Mouse (Mus musculus) cerebellum, adult 11 months (tissue): ENCODE measurements at regions not wholly inside any gene's neighbourhood (a gene's known extent, or its start where the extent isn't known, plus 50 kb on each side); places are given as distances from the start of the nearest gene placed in this dataset.

Experiments
- DNase-seq: peaks from one replicate; pipeline ENCODE4 v3.0.0; 2022

- no peak for DNase-seq
These were observed 291.0 kb downstream of the Pdcd6ip start for GRCm38 (mm10) chr9:113417106-113417505.

DNA sequence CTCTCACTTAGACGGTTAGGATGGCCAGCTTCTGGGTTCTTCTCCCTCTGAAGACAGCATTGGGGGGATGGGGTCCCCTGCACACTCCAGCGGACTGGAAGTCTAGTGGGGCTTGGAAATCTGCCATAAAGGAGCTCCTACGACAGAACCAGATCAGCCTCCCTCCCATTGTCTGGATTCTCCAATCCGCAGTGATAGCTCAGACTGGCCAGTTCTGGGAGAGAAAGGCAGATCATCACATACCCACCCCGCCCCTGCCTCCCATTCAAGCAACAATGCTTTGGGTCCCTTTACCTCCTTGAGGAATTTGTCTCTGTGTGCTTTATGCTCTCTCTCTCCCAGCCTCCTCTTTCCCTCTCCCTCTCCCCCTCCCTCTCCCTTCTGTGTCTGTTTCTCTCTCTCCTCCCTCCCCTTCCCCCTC, 292.5 kb downstream of the Pdcd6ip start:
- no peak for DNase-seq

DNA sequence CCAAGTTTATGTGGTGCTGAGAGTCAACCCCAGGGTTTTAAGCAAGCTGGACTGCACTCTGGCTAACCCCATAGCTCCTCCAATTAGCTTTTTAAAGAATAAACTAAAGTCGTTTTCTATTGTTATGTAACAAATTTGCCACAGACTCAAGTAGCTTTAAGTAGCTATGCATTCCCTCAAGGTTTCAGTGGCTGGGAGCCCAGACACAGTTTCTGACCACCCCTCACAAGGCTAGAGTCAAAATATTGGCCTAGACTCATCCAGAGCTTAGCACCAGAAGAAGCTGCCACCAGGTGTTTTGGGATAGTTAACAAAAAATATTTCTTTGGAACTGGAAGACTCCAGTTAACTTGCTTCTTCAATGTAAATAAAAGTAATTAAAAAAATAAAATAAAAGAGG, 293.4 kb downstream of the Pdcd6ip start:
- no peak for DNase-seq

DNA sequence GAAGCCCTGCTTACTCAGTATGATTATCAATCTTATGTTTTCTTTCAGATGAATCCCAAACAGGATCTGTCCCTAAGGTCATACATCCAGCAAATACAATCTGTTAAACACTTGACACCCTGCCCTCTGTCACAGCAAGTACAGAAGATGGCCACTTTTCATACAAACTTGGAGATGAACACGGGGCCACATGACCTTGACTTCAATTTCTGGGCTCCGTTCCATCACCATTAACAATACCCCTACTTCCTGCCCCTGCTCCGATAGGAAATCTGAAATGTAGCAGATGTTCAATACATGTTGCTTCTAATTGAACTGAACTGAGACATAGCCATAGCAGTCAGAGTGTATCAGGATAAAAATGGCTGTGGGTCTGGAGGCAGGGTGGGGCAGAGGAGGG, 294.2 kb downstream of the Pdcd6ip start:
- no peak for DNase-seq

GRCm38 (mm10) chr9:113411638-113412037, 296.4 kb downstream of the Pdcd6ip start:
- DNase-seq: no peak

DNA sequence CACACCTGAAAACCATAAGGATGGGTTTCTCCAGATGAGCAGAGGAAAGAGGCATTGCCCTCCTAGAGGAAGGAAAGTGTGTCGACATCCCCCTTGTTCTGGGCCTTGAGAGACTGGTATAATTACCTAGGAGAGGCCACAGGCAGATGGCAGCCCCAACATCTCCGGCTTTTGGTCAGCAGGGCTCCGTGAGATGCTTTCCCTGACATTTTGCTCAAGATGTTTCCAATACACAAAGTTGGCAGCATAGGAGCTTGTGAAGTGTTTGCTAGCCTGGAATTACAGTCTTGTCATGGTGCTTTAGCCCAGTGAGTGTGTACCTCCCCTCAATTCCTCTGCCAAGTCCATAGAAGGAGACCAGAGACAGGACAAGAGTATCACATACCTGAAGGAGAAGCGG, 299.5 kb downstream of the Pdcd6ip start:
- DNase-seq: peak; percentile 41

DNA sequence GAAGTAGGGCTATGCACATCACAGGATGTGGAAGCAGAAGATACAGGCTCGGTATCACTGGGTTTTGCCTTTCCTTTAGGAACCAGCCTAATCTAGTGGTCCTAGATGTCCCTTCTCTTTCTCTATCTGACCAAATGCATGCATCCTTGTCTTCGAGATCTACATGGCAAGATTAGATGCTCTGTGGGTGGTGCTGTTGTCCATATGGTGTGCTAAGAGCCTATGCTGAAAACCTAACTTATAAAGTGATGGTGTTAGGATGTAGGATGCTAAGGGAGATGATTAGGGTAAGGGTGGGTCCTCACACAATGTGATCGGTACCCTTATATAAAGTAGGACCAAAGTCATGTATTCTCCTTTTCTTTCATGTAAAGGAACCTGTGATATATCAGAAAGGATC, 313.7 kb downstream of the Pdcd6ip start:
- DNase-seq: no peak

- DNase-seq: no peak
These were observed 320.7 kb downstream of the Pdcd6ip start for GRCm38 (mm10) chr9:113387356-113387755.

- no peak for DNase-seq
These were observed 326.4 kb downstream of the Pdcd6ip start for GRCm38 (mm10) chr9:113381591-113382110.

GRCm38 (mm10) chr9:113380408-113381129, 327.5 kb downstream of the Pdcd6ip start:
- no peak for DNase-seq

DNA sequence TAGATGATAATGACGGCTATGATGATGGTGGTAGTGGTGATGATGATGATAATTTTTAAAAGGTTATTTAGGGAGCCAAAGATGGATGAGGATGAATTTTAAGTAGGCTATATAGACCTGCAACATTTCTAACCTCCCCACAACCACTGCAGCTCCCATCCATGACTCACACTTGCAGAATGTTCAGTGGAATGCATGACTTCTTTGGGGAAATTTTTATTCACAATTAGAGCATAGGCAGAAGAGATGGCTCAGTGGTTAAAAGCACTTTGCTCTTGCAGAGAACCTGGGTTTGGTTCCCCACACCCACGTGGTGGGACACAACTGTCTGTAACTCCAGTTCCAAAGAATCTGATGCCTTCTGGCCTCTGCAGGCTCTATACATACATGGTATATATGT, 329.5 kb downstream of the Pdcd6ip start:
- DNase-seq: no peak

- no peak for DNase-seq
These were observed 336.2 kb downstream of the Pdcd6ip start for GRCm38 (mm10) chr9:113371718-113372306.

DNA sequence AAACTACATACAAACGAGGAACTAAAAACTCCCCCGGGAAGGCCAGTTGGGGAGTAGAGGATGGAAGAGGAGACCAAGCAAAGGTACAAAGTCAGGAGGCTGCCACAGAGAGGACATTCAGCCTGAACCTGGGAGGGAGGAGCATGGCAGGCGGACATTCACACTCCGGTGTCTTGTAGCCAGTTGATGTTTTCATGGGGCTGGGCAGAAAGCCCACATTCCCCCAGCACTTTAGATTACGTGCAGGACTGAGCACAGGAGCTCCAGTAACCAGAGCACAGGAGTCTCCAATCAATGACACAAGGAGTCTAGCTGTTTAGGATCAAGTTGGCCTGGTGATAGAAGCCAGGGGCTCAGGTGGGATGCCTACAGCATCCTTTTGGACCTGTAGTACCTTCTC, 360.1 kb downstream of the Pdcd6ip start:
- no peak for DNase-seq

DNA sequence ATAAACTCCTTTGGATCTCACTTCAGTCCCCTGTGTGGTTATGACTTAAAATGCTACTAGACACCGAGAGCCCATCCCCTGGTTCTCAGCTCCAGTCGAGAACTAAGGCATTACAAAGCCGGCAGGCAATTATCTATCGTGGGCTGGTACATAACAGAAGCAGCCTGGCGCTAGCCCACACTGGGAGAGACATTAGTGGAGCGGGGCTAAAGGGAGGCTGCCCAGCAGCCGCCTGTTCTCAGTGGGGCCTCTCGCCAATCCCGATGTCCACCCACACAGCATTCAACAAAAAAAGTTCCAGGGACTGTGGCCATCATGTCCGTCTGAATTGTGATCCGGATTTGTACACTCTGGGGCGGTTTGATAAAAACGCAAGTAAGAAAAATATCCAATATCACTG, 361.5 kb downstream of the Pdcd6ip start:
- DNase-seq: no peak

- no peak for DNase-seq
These were observed 365.9 kb downstream of the Pdcd6ip start for GRCm38 (mm10) chr9:113342131-113342530.

DNA sequence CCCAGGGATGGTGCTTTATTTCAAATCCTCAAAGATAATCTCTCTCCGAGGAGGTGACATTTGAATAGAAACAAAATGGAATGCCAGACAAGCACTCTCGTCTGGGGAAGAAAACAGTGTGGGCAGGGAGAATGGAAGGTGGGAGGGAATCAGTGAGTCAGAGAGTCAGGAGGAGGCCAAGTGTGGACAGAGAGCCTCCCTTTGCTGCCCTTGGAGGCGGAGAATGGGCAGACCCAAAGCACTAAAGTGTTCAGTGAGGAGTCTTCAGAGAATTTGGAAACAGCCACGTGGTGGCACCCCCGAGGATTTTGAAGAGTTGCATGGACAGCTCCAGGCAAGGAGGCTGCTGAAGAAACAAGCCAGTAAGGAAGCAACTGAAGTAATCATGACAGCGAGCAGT, 367.2 kb downstream of the Pdcd6ip start:
- no peak for DNase-seq

DNA sequence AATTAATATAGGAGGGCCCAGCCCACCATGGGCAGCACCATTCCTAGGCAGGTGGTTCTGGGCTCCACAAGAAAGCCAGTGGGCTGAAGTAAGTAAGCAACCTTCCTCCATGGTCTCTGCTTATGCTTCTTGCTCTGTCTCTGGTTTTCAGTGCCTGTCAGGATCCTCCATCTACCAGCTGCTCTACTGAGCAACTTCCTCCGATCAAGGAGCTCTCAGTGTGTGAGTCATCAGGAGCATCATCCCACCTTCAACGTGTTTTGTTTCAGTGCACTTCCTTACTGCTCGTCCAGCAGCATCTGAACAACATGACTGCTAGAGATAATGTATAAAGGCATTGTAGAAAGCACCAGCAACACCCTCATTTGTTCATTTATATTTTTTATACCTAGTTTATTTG, 368.0 kb downstream of the Pdcd6ip start:
- no peak for DNase-seq

- DNase-seq: no peak
These were observed 383.6 kb downstream of the Pdcd6ip start for GRCm38 (mm10) chr9:113324489-113324888.

- no peak for DNase-seq
These were observed 398.1 kb downstream of the Pdcd6ip start for GRCm38 (mm10) chr9:113309707-113310574.

DNA sequence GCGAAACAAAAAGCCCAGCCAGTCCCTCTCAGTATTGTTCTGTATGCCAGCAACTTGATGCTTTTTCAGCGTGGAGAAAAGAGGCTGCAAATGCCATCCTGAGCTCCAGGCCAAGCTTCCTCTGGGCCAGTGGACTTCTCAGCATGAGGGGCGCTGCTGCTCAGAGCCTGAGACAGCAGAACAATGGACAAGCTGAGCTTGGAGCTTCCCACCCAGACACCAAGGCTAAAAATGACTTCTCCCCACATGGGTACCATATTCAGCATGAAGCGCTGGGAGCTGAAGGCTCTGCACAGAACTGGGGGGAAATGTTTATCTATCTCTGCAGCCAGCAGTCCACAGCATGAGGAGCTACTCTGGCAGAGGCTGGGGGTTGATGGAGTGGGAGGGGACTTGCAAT, 402.3 kb downstream of the Pdcd6ip start:
- DNase-seq: no peak

- no peak for DNase-seq
These were observed 405.6 kb downstream of the Pdcd6ip start for GRCm38 (mm10) chr9:113302429-113302828.

- peak; percentile 14 for DNase-seq
These were observed 407.2 kb downstream of the Pdcd6ip start for GRCm38 (mm10) chr9:113300846-113301245.

DNA sequence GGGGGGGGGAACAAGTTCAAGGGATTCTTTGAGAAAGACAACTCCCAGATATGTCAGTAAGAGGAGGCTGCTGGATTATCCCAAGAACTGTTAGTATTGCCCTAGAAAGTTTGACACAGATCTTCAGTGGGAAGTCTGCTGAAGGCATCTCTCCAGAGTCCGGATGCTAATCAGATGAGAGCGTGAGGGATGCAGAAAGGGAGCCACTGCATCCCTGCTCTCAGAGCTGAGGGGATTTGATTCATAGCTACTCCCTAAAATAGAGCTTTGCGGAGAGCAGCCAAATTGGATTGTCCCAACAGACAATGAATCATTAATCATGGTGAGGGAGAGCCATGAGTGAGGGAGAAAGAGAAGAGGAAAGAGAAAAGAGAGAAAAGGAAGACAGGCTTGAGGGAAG, 408.2 kb downstream of the Pdcd6ip start:
- no peak for DNase-seq
